Mouse (Mus musculus): Measurements from ENCODE around the gene Pllp. TPM values are rescaled to one million over a fixed set of nuclear protein-coding genes. Genes with fewer than 3 reads are reported as not detected.
A peak's percentile ranks its signal among the peaks of the same experiment; 100 is the strongest.

Gene Pllp
- polyA plus RNA-seq, 1 experiment from 2014 or later: 0.34 TPM

- Histone ChIP-seq H3K27me3 (no peaks in the 10 kb centered on the region; the same call in 1 of the 2 replicates), H3K4me3 (no peak overlapping the region), H3K36me3 (no peaks in the 10 kb centered on the region), H3K4me2 (replicated peaks) (no peak overlapping the region), H3K9me3 (no peaks in the 10 kb centered on the region), H3K4me1 (no peaks in the 10 kb centered on the region), H3K27ac (replicated peaks) (no peak overlapping the region), H3K9ac (replicated peaks) (no peak overlapping the region)
- ATAC-seq (ENCODE audit: low FRiP score, low read depth): no peak
- WGBS: 98% methylated on average over 1 of the region's 1 CpGs
Observed at GRCm38 (mm10) chr8:94716841-94717240, 20.8 kb upstream of the Pllp start.

- Histone ChIP-seq H3K27me3 (no peaks in the 10 kb centered on the region; the same call in 1 of the 2 replicates), H3K9me3 (no peaks in the 10 kb centered on the region), H3K36me3 (no peaks in the 10 kb centered on the region), H3K9ac (replicated peaks) (no peak overlapping the region), H3K4me1 (no peaks in the 10 kb centered on the region), H3K4me2 (replicated peaks) (no peak overlapping the region), H3K4me3 (no peak overlapping the region), H3K27ac (replicated peaks) (no peak overlapping the region)
- no peak for ATAC-seq (ENCODE audit: low FRiP score, low read depth)
- 83% methylated on average over 3 of the region's 3 CpGs for WGBS
Observed at GRCm38 (mm10) chr8:94715871-94716270, 19.8 kb upstream of the Pllp start.

GRCm38 (mm10) chr8:94714556-94714955 lies 18.5 kb upstream of the Pllp start:
- H3K4me2 ChIP-seq (replicated peaks): no peak overlapping the region
- no peaks in the 10 kb centered on the region for H3K9me3 ChIP-seq
- H3K4me1 ChIP-seq: 0 out of 2 replicates have a peak, but pooled peaks cover 2% of the 10 kb centered on the region
- H3K27me3 ChIP-seq: no peaks in the 10 kb centered on the region; the same call in 1 of the 2 replicates
- ATAC-seq (ENCODE audit: low FRiP score, low read depth): no peak
- H3K27ac ChIP-seq (replicated peaks): no peak overlapping the region
- H3K4me3 ChIP-seq: no peak overlapping the region
- 52% methylated on average over 5 of the region's 5 CpGs for WGBS
- no peak overlapping the region for H3K9ac ChIP-seq (replicated peaks)
- no peaks in the 10 kb centered on the region for H3K36me3 ChIP-seq

GRCm38 (mm10) chr8:94711160-94711718 lies 15.2 kb upstream of the Pllp start:
- Histone ChIP-seq H3K27me3 (no peaks in the 10 kb centered on the region; the same call in 1 of the 2 replicates), H3K4me3 (no peak overlapping the region), H3K4me1 (0 out of 2 replicates have a peak, but pooled peaks cover 2% of the 10 kb centered on the region), H3K36me3 (no peaks in the 10 kb centered on the region), H3K9ac (replicated peaks) (no peak overlapping the region), H3K9me3 (no peaks in the 10 kb centered on the region), H3K27ac (replicated peaks) (no peak overlapping the region), H3K4me2 (replicated peaks) (no peak overlapping the region)
- ATAC-seq (ENCODE audit: low FRiP score, low read depth): no peak
- WGBS: 68% methylated on average over 5 of the region's 5 CpGs

- peaks cover 3% of the 10 kb centered on the region; the same call in 1 of the 2 replicates for H3K27me3 ChIP-seq
- no peaks in the 10 kb centered on the region for H3K36me3 ChIP-seq
- H3K27ac ChIP-seq (replicated peaks): no peak overlapping the region
- WGBS: 63% methylated on average over 8 of the region's 8 CpGs
- no peak overlapping the region for H3K9ac ChIP-seq (replicated peaks)
- no peak overlapping the region for H3K4me2 ChIP-seq (replicated peaks)
- ATAC-seq (ENCODE audit: low FRiP score, low read depth): no peak
- 0 out of 2 replicates have a peak, but pooled peaks cover 2% of the 10 kb centered on the region for H3K4me1 ChIP-seq
- no peak overlapping the region for H3K4me3 ChIP-seq
- H3K9me3 ChIP-seq: no peaks in the 10 kb centered on the region
Observed at GRCm38 (mm10) chr8:94710336-94710735, 14.3 kb upstream of the Pllp start.

- WGBS: 78% methylated on average over 9 of the region's 9 CpGs
- H3K27ac ChIP-seq (replicated peaks): no peak overlapping the region
Observed at GRCm38 (mm10) chr8:94706732-94707395, 10.8 kb upstream of the Pllp start.

GRCm38 (mm10) chr8:94705581-94706245 lies 9.6 kb upstream of the Pllp start:
- no peaks in the 10 kb centered on the region for H3K9me3 ChIP-seq
- H3K4me2 ChIP-seq (replicated peaks): no peak overlapping the region
- H3K36me3 ChIP-seq: no peaks in the 10 kb centered on the region
- 0 out of 2 replicates have a peak, but pooled peaks cover 2% of the 10 kb centered on the region for H3K4me1 ChIP-seq
- ATAC-seq (ENCODE audit: low FRiP score, low read depth): no peak
- peaks cover 7% of the 10 kb centered on the region; the same call in 1 of the 2 replicates for H3K27me3 ChIP-seq
- WGBS: 83% methylated on average over 10 of the region's 10 CpGs
- no peak overlapping the region for H3K9ac ChIP-seq (replicated peaks)
- H3K4me3 ChIP-seq: no peak overlapping the region
- no peak overlapping the region for H3K27ac ChIP-seq (replicated peaks)

More at GRCm38 (mm10) chr8:94706732-94707395, 10.8 kb upstream of the Pllp start:
- Histone ChIP-seq H3K9me3 (no peaks in the 10 kb centered on the region), H3K4me1 (0 out of 2 replicates have a peak, but pooled peaks cover 2% of the 10 kb centered on the region), H3K4me3 (no peak overlapping the region), H3K9ac (replicated peaks) (no peak overlapping the region), H3K36me3 (no peaks in the 10 kb centered on the region), H3K4me2 (replicated peaks) (no peak overlapping the region), H3K27me3 (peaks cover 7% of the 10 kb centered on the region; the same call in 1 of the 2 replicates)
- no peak for ATAC-seq (ENCODE audit: low FRiP score, low read depth)

- no peaks in the 10 kb centered on the region for H3K4me1 ChIP-seq
- H3K9ac ChIP-seq (replicated peaks): peak overlapping the region; percentile 57
- H3K27ac ChIP-seq (replicated peaks): no peak overlapping the region; the same call in 1 of the 2 replicates
- no peaks in the 10 kb centered on the region for H3K9me3 ChIP-seq
- H3K4me3 ChIP-seq: peak overlapping the region; percentile 56
- peak overlapping the region; percentile 63 for H3K4me2 ChIP-seq (replicated peaks)
- WGBS: 19% methylated on average over 9 of the region's 9 CpGs
- peaks cover 7% of the 10 kb centered on the region; the same call in 1 of the 2 replicates for H3K27me3 ChIP-seq
- no peak for ATAC-seq (ENCODE audit: low FRiP score, low read depth)
- H3K36me3 ChIP-seq: no peaks in the 10 kb centered on the region
Observed at GRCm38 (mm10) chr8:94704669-94704984, 8.5 kb upstream of the Pllp start.

GRCm38 (mm10) chr8:94703972-94704668 lies 8.0 kb upstream of the Pllp start:
- Histone ChIP-seq H3K4me2 (replicated peaks) (peak overlapping the region; percentile 63), H3K9ac (replicated peaks) (peak overlapping the region; percentile 57), H3K36me3 (no peaks in the 10 kb centered on the region), H3K4me3 (peak overlapping the region; percentile 56), H3K27ac (replicated peaks) (no peak overlapping the region; the same call in 1 of the 2 replicates), H3K27me3 (peaks cover 7% of the 10 kb centered on the region; the same call in 1 of the 2 replicates), H3K9me3 (no peaks in the 10 kb centered on the region), H3K4me1 (no peaks in the 10 kb centered on the region)
- ATAC-seq (ENCODE audit: low FRiP score, low read depth): peak; percentile 88
- under 1% methylated on average over 35 of the region's 35 CpGs for WGBS

GRCm38 (mm10) chr8:94702844-94703813 lies 7.1 kb upstream of the Pllp start:
- Histone ChIP-seq H3K27me3 (peaks cover 8% of the 10 kb centered on the region), H3K9me3 (no peaks in the 10 kb centered on the region), H3K9ac (replicated peaks) (peak overlapping the region; percentile 41), H3K4me1 (no peaks in the 10 kb centered on the region), H3K36me3 (no peaks in the 10 kb centered on the region), H3K4me3 (peak overlapping the region; percentile 50), H3K27ac (replicated peaks) (peak overlapping the region; percentile 50; the same call in 1 of the 2 replicates), H3K4me2 (replicated peaks) (peak overlapping the region; percentile 50)
- ATAC-seq (ENCODE audit: low FRiP score, low read depth): peak; percentile 82
- WGBS: under 1% methylated on average over 35 of the region's 35 CpGs

- Histone ChIP-seq H3K36me3 (no peaks in the 10 kb centered on the region), H3K27me3 (peaks cover 16% of the 10 kb centered on the region), H3K9me3 (no peaks in the 10 kb centered on the region), H3K4me3 (peak overlapping the region; percentile 50; the same call in 1 of the 2 replicates), H3K27ac (replicated peaks) (no peak overlapping the region), H3K4me2 (replicated peaks) (peak overlapping the region; percentile 50; the same call in 1 of the 2 replicates), H3K4me1 (no peaks in the 10 kb centered on the region), H3K9ac (replicated peaks) (no peak overlapping the region; the same call in 1 of the 2 replicates)
- 83% methylated on average over 3 of the region's 3 CpGs for WGBS
- no peak for ATAC-seq (ENCODE audit: low FRiP score, low read depth)
Observed at GRCm38 (mm10) chr8:94702156-94702555, 6.1 kb upstream of the Pllp start.
